8 mouse cellular contexts compared by ENCODE assay signal in the genomic region with DNA sequence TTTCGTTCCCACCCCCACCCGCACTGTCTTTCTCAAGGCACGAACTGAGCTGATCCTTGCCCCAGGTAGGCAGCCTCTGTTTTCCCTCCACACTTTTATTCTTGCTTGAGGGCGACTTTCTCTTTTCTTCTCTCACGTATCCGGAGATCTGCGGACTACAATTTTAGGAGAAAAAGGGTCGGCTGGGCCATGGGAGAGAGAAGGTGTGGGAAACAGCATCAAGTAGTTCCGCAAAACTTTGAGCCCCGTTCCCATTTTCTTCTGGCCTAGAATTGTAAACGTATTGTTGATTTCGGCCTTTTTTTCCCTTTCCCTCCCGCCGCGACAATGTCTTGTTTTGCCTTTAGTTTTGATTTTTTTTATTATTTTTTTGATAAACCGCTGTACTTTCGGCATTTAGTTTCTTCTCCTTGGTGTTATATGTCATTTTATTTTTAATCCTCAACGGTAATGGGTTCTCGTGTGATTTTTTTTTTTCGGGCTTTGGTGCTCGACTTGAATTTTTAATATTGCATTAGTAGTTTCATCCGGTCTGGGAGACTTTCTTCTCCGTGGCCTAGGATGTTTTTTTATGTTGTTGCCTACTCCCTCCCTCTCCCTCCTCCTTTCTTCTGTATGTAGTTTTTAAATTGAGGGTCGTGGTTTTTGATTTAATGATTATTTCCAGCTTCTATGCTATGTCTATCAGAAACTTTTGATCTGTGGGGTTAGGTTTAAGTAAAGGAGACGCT. TPM values are rescaled to one million over a fixed set of nuclear protein-coding genes. Genes with fewer than 3 reads are reported as not detected.
DNase-seq lines count a peak whose midpoint lies in the region; ATAC-seq and TF ChIP-seq lines count a peak whose summit lies in the region.

No protein-coding gene starts in this region.

- H3K9me3 ChIP-seq in liver, postnatal 0 days (ENCODE audit: low read length) = no peaks in the 10 kb centered on the region

- no peak for TF ChIP-seq POLR2A in spleen, adult 2 months (IDR thresholded peaks at IDR 0.05; ENCODE audit: low read depth, low read length)

- no peaks in the 10 kb centered on the region for H3K36me3 ChIP-seq in spleen, adult 2 months (ENCODE audit: control insufficient read depth, insufficient read depth, low read length)
- H3K36me3 ChIP-seq in liver, postnatal 0 days (replicated peaks; ENCODE audit: insufficient read depth, low read length) = no peaks in the 10 kb centered on the region

- peak overlapping the region; percentile 98 for H3K4me3 ChIP-seq in spleen, adult 2 months (ENCODE audit: extremely low read depth, insufficient read depth, insufficient read length)
- peak overlapping the region; percentile 77 for H3K4me3 ChIP-seq in liver, postnatal 0 days (ENCODE audit: low read depth, low read length)

- TF ChIP-seq CTCF in spleen, adult 2 months (IDR thresholded peaks at IDR 0.05; ENCODE audit: extremely low read depth, insufficient read depth, insufficient read length, insufficient replicate concordance) = no peak
- TF ChIP-seq CTCF in liver, postnatal 0 days (IDR thresholded peaks at IDR 0.05; ENCODE audit: low read depth) = no peak

- peak overlapping the region; percentile 72 for H3K4me2 ChIP-seq in liver, postnatal 0 days (ENCODE audit: low read depth, low read length)

- no peaks in the 10 kb centered on the region for H3K27me3 ChIP-seq in spleen, adult 2 months (ENCODE audit: control insufficient read depth, insufficient read depth, low read length)
- no peaks in the 10 kb centered on the region for H3K27me3 ChIP-seq in liver, postnatal 0 days (ENCODE audit: insufficient read depth, low read length)

- DNase-seq in cerebellum, adult 18-20 months = peak; percentile 6 to 33
- no peak for DNase-seq in cerebellum, postnatal 4 days (ENCODE audit: low spot score in 2 of 2)
- DNase-seq in spleen, adult 2 months (ENCODE audit: low read depth in 1 of 2, low spot score in 2 of 2) = no peak
- no peak for DNase-seq in spleen, postnatal 14 days (ENCODE audit: low spot score in 2 of 2)
- DNase-seq in heart, postnatal 10 days = peak; percentile 9 to 27
- DNase-seq in liver, postnatal 0 days = no peak
- no peak for DNase-seq in frontal cortex, adult 2 months (ENCODE audit: extremely low spot score in 1 of 2, low spot score in 1 of 2)
- no peak for DNase-seq in left cerebral cortex, postnatal 4 days

- H3K27ac ChIP-seq in spleen, adult 2 months (ENCODE audit: insufficient read depth, low read length) = peak overlapping the region; percentile 98
- peak overlapping the region; percentile 100 for H3K27ac ChIP-seq in liver, postnatal 0 days (ENCODE audit: low read depth)

- no peak for ATAC-seq in liver, postnatal 0 days

- 20% methylated on average over 25 of the region's 25 CpGs for WGBS in spleen, adult 2 months
- WGBS in liver, postnatal 0 days (ENCODE audit: insufficient replicate concordance) = 16% methylated on average over 25 of the region's 25 CpGs

- H3K4me1 ChIP-seq in spleen, adult 2 months (ENCODE audit: control insufficient read depth, insufficient read depth, insufficient read length) = no peaks in the 10 kb centered on the region; the same call in 1 of the 2 replicates
- peaks cover 7% of the 10 kb centered on the region; the same call in 1 of the 2 replicates for H3K4me1 ChIP-seq in liver, postnatal 0 days (ENCODE audit: insufficient read depth)

- no peak for TF ChIP-seq EP300 in liver, postnatal 0 days (IDR thresholded peaks at IDR 0.05; ENCODE audit: low read depth)

- peak overlapping the region; percentile 75 for H3K9ac ChIP-seq in liver, postnatal 0 days (replicated peaks)

- intact Hi-C loops in heart, postnatal 10 days (cut with DNase I) = loop anchor here (1.0 to 5.0 kb wide), 3 partner anchors 36 to 244 kb away; no protein-coding TSS in a partner anchor
- intact Hi-C loops in left cerebral cortex, postnatal 4 days (cut with DNase I) = no loop called here

RNA-seq across cellular contexts. Expression of a gene that starts 2.1 kb away (rescaled TPM):
- 4.9 and 5.2 TPM in 2 replicates for polyA plus RNA-seq in spleen, adult 2 months (2012; rRNA removed)
- 10 to 100 TPM; 64.2 to 73.6 TPM for total RNA-seq in heart, postnatal 10 days (2021)
- polyA plus RNA-seq in liver, postnatal 0 days (2015; fragmentation: Nextera tagmentation; extraction: Ambion mirVana) = 14.2 and 16.9 TPM in 2 replicates
- 22.1 and 26.8 TPM in 2 replicates for polyA plus RNA-seq in frontal cortex, adult 2 months (2012; rRNA removed)
- total RNA-seq in left cerebral cortex, postnatal 4 days (2021) = 10 to 100 TPM; 53.6 to 54.8 TPM

Comparison
In these comparisons a context has a peak if more than half of its experiments do, and no peak if none do; other contexts are left out.
1. DNase-seq: peak in cerebellum, adult 18-20 months (2 of 2) and heart, postnatal 10 days (2 of 2); none in cerebellum, postnatal 4 days (0 of 2), spleen, adult 2 months (0 of 2), spleen, postnatal 14 days (0 of 2), liver, postnatal 0 days (single experiment), frontal cortex, adult 2 months (0 of 2) and left cerebral cortex, postnatal 4 days (single experiment).